Mouse (Mus musculus) stomach, embryonic 15.5 days (tissue): ENCODE data around the gene Epb41l2. TPM values are rescaled to one million over a fixed set of nuclear protein-coding genes. Genes with fewer than 3 reads are reported as not detected.

Experiments used
- ATAC-seq: fragments of 200-750 bp; cut with Nextera tagmentation; 2 replicates; pipeline ENCODE4 v1.8.0; 2017; ENCODE audit warnings: low read depth, moderate number of reproducible peaks, moderate TSS enrichment; ENCODE audit not compliant: insufficient read depth, low FRiP score
- H3K27ac ChIP-seq: fragments of 300-500 bp; sonication (generic); 2 replicates; pipeline ENCODE4 v1.5.1; 2015; ENCODE audit warnings: mild to moderate bottlenecking, inconsistent platforms
- H3K27me3 ChIP-seq: fragments of 300-500 bp; sonication (generic); replicated peaks from 2 replicates; pipeline ENCODE4 v1.6.1; 2015; ENCODE audit warnings: inconsistent platforms
- H3K36me3 ChIP-seq: fragments of 300-500 bp; sonication (generic); 2 replicates; pipeline ENCODE4 v1.6.1; 2015; ENCODE audit warnings: inconsistent platforms
- H3K4me1 ChIP-seq: fragments of 300-500 bp; sonication (generic); 2 replicates; pipeline ENCODE4 v1.6.1; 2015; ENCODE audit warnings: inconsistent platforms
- H3K4me2 ChIP-seq: fragments of 300-500 bp; sonication (generic); 2 replicates; pipeline ENCODE4 v1.6.1; 2015; ENCODE audit warnings: mild to moderate bottlenecking, inconsistent platforms
- H3K4me3 ChIP-seq: fragments of 300-500 bp; sonication (generic); replicated peaks from 2 replicates; pipeline ENCODE4 v1.5.1; 2015; ENCODE audit warnings: inconsistent platforms
- H3K9ac ChIP-seq: fragments of 300-500 bp; sonication (generic); 2 replicates; pipeline ENCODE4 v1.6.1; 2015; ENCODE audit warnings: inconsistent platforms
- H3K9me3 ChIP-seq: fragments of 300-500 bp; sonication (generic); 2 replicates; pipeline ENCODE4 v1.6.1; 2016; ENCODE audit warnings: inconsistent platforms
- WGBS: fragments of 180-500 bp; shearing (Covaris S2); methylation state at CpG from one replicate; pipeline ENCODE4 v1.1.7; 2015; 5-methylcytosine and 5-hydroxymethylcytosine counted together
- polyA plus RNA-seq: library from polyadenylated mRNA; unstranded; fragments of >200 nt; fragmentation: Nextera tagmentation; extraction: Ambion mirVana; gene quantifications from 2 replicates; pipeline ENCODE4 v1.2.1, GENCODE M21; 2015

Gene Epb41l2
- polyA plus RNA-seq, 1 experiment from 2014 or later = 50.2 TPM

- Histone ChIP-seq H3K9me3 (no peaks in the 10 kb centered on the region), H3K9ac (no peak overlapping the region), H3K36me3 (no peaks in the 10 kb centered on the region), H3K4me2 (no peak overlapping the region), H3K4me1 (0 out of 2 replicates have a peak, but pooled peaks cover 5% of the 10 kb centered on the region), H3K4me3 (no peak overlapping the region), H3K27ac (no peak overlapping the region), H3K27me3 (no peaks in the 10 kb centered on the region)
- no peak for ATAC-seq
- WGBS = 72% methylated on average over 4 of the region's 4 CpGs
Measured at GRCm38 (mm10) chr10:25386868-25387267, 27.3 kb downstream of the Epb41l2 start.

GRCm38 (mm10) chr10:25387268-25387667 lies 27.7 kb downstream of the Epb41l2 start:
- no peak for ATAC-seq
- Histone ChIP-seq H3K9me3 (no peaks in the 10 kb centered on the region), H3K9ac (no peak overlapping the region), H3K27me3 (no peaks in the 10 kb centered on the region), H3K4me2 (no peak overlapping the region), H3K4me3 (no peak overlapping the region), H3K27ac (no peak overlapping the region), H3K36me3 (no peaks in the 10 kb centered on the region), H3K4me1 (0 out of 2 replicates have a peak, but pooled peaks cover 5% of the 10 kb centered on the region)
- WGBS = 24% methylated on average over 4 of the region's 4 CpGs

- H3K27ac ChIP-seq = no peak overlapping the region
- 80% methylated on average over 7 of the region's 7 CpGs for WGBS
- ATAC-seq = no peak
- H3K9me3 ChIP-seq = no peaks in the 10 kb centered on the region
- no peak overlapping the region for H3K9ac ChIP-seq
- H3K4me1 ChIP-seq = 0 out of 2 replicates have a peak, but pooled peaks cover 4% of the 10 kb centered on the region
- no peak overlapping the region for H3K4me2 ChIP-seq
- H3K36me3 ChIP-seq = no peaks in the 10 kb centered on the region
- H3K27me3 ChIP-seq = no peaks in the 10 kb centered on the region
- H3K4me3 ChIP-seq = no peak overlapping the region
Measured at GRCm38 (mm10) chr10:25392786-25393185, 33.2 kb downstream of the Epb41l2 start.

GRCm38 (mm10) chr10:25393721-25394120 lies 34.1 kb downstream of the Epb41l2 start:
- H3K9me3 ChIP-seq = no peaks in the 10 kb centered on the region
- no peak overlapping the region for H3K9ac ChIP-seq
- H3K4me3 ChIP-seq = no peak overlapping the region
- no peak overlapping the region for H3K4me2 ChIP-seq
- 88% methylated on average over 1 of the region's 1 CpGs for WGBS
- no peak overlapping the region for H3K27ac ChIP-seq
- no peaks in the 10 kb centered on the region for H3K27me3 ChIP-seq
- H3K36me3 ChIP-seq = no peaks in the 10 kb centered on the region
- no peak for ATAC-seq
- H3K4me1 ChIP-seq = 0 out of 2 replicates have a peak, but pooled peaks cover 9% of the 10 kb centered on the region

GRCm38 (mm10) chr10:25395236-25395886 lies 35.8 kb downstream of the Epb41l2 start:
- no peak overlapping the region for H3K9ac ChIP-seq
- no peak for ATAC-seq
- no peak overlapping the region for H3K4me3 ChIP-seq
- H3K9me3 ChIP-seq = no peaks in the 10 kb centered on the region
- H3K27ac ChIP-seq = no peak overlapping the region
- H3K36me3 ChIP-seq = no peaks in the 10 kb centered on the region
- no peaks in the 10 kb centered on the region for H3K27me3 ChIP-seq
- H3K4me2 ChIP-seq = no peak overlapping the region
- peaks cover 16% of the 10 kb centered on the region for H3K4me1 ChIP-seq
- whole genome bisulfite sequencing = 73% methylated on average over 5 of the region's 5 CpGs

GRCm38 (mm10) chr10:25396859-25397258 lies 37.3 kb downstream of the Epb41l2 start:
- peaks cover 16% of the 10 kb centered on the region for H3K4me1 ChIP-seq
- ATAC-seq = no peak

GRCm38 (mm10) chr10:25397767-25398690 lies 38.4 kb downstream of the Epb41l2 start:
- no peak; the same call in 1 of the 2 replicates for ATAC-seq
- no peaks in the 10 kb centered on the region for H3K36me3 ChIP-seq
- H3K27me3 ChIP-seq = no peaks in the 10 kb centered on the region
- peaks cover 16% of the 10 kb centered on the region for H3K4me1 ChIP-seq
- H3K4me3 ChIP-seq = no peak overlapping the region
- 54% methylated on average over 14 of the region's 14 CpGs for WGBS
- H3K9ac ChIP-seq = no peak overlapping the region
- H3K9me3 ChIP-seq = no peaks in the 10 kb centered on the region
- no peak overlapping the region for H3K4me2 ChIP-seq
- no peak overlapping the region for H3K27ac ChIP-seq

More at GRCm38 (mm10) chr10:25396859-25397258, 37.3 kb downstream of the Epb41l2 start:
- H3K4me3 ChIP-seq = no peak overlapping the region
- no peak overlapping the region for H3K4me2 ChIP-seq
- no peaks in the 10 kb centered on the region for H3K27me3 ChIP-seq
- H3K9ac ChIP-seq = no peak overlapping the region
- no peak overlapping the region for H3K27ac ChIP-seq
- no peaks in the 10 kb centered on the region for H3K9me3 ChIP-seq
- WGBS = 63% methylated on average over 3 of the region's 3 CpGs
- no peaks in the 10 kb centered on the region for H3K36me3 ChIP-seq

GRCm38 (mm10) chr10:25399016-25399415 lies 39.4 kb downstream of the Epb41l2 start:
- H3K27ac ChIP-seq = no peak overlapping the region
- H3K9me3 ChIP-seq = no peaks in the 10 kb centered on the region
- H3K36me3 ChIP-seq = no peaks in the 10 kb centered on the region
- H3K27me3 ChIP-seq = no peaks in the 10 kb centered on the region
- no peak overlapping the region for H3K9ac ChIP-seq
- ATAC-seq = no peak
- H3K4me3 ChIP-seq = no peak overlapping the region
- no peak overlapping the region for H3K4me2 ChIP-seq
- WGBS = 83% methylated on average over 4 of the region's 4 CpGs
- H3K4me1 ChIP-seq = peaks cover 16% of the 10 kb centered on the region

- Histone ChIP-seq H3K4me1 (peaks cover 16% of the 10 kb centered on the region), H3K4me2 (no peak overlapping the region), H3K9me3 (no peaks in the 10 kb centered on the region), H3K27ac (no peak overlapping the region), H3K27me3 (no peaks in the 10 kb centered on the region), H3K4me3 (no peak overlapping the region), H3K36me3 (no peaks in the 10 kb centered on the region), H3K9ac (no peak overlapping the region)
- WGBS = 33% methylated on average over 8 of the region's 8 CpGs
- no peak for ATAC-seq
Measured at GRCm38 (mm10) chr10:25400076-25400475, 40.5 kb downstream of the Epb41l2 start.

- 89% methylated on average over 9 of the region's 9 CpGs for WGBS
- peaks cover 16% of the 10 kb centered on the region for H3K4me1 ChIP-seq
- no peaks in the 10 kb centered on the region for H3K36me3 ChIP-seq
- H3K9ac ChIP-seq = no peak overlapping the region
- H3K27me3 ChIP-seq = no peaks in the 10 kb centered on the region
- H3K9me3 ChIP-seq = no peaks in the 10 kb centered on the region
- no peak overlapping the region for H3K4me3 ChIP-seq
- ATAC-seq = no peak
- H3K27ac ChIP-seq = no peak overlapping the region
- no peak overlapping the region for H3K4me2 ChIP-seq
Measured at GRCm38 (mm10) chr10:25400646-25401045, 41.0 kb downstream of the Epb41l2 start.

- no peak overlapping the region for H3K9ac ChIP-seq
- no peak overlapping the region for H3K27ac ChIP-seq
- no peaks in the 10 kb centered on the region for H3K36me3 ChIP-seq
- ATAC-seq = no peak
- H3K9me3 ChIP-seq = no peaks in the 10 kb centered on the region
- WGBS = 67% methylated on average over 2 of the region's 2 CpGs
- H3K4me3 ChIP-seq = no peak overlapping the region
- no peak overlapping the region for H3K4me2 ChIP-seq
- H3K27me3 ChIP-seq = no peaks in the 10 kb centered on the region
- H3K4me1 ChIP-seq = peaks cover 16% of the 10 kb centered on the region
Measured at GRCm38 (mm10) chr10:25401356-25401755, 41.8 kb downstream of the Epb41l2 start.

GRCm38 (mm10) chr10:25402886-25403285 lies 43.3 kb downstream of the Epb41l2 start:
- Histone ChIP-seq H3K4me3 (no peak overlapping the region), H3K36me3 (no peaks in the 10 kb centered on the region), H3K4me2 (no peak overlapping the region), H3K9ac (no peak overlapping the region), H3K9me3 (no peaks in the 10 kb centered on the region), H3K4me1 (peaks cover 11% of the 10 kb centered on the region), H3K27me3 (no peaks in the 10 kb centered on the region), H3K27ac (no peak overlapping the region)
- 69% methylated on average over 1 of the region's 1 CpGs for WGBS
- no peak for ATAC-seq
